Mouse (Mus musculus) CH12.LX (cell line): ENCODE measurements around the gene Tssk4. TPM values are rescaled to one million over a fixed set of nuclear protein-coding genes. Genes with fewer than 3 reads are reported as not detected.

Experiments used
- DNase-seq: peaks from one replicate; pipeline ENCODE4 v3.0.0-alpha.2; 2013; ENCODE audit errors: extremely low read depth
- H3K27ac ChIP-seq: 2 replicates; pipeline ENCODE4 v1.5.1; 2012; ENCODE audit warnings: low read depth, mild to moderate bottlenecking, control low read depth, moderate library complexity; ENCODE audit not compliant: insufficient read depth
- H3K27me3 ChIP-seq: replicated peaks from 2 replicates; pipeline ENCODE3; 2012; ENCODE audit warnings: inconsistent platforms
- H3K36me3 ChIP-seq, 2 experiments: replicated peaks in 1 of 2; 2 replicates each; pipeline versions ENCODE3 to v1.6.1; 2012; ENCODE audit warnings: inconsistent platforms in 1 of 2, low read length in 1 of 2, mild to moderate bottlenecking in 1 of 2, mixed read lengths in 1 of 2, moderate library complexity in 1 of 2; ENCODE audit not compliant: control insufficient read depth in 1 of 2, insufficient read depth in 1 of 2
- H3K4me1 ChIP-seq, 2 experiments: 2 replicates each; pipeline ENCODE4 v1.6.1; 2012; ENCODE audit warnings: inconsistent platforms in 1 of 2, moderate library complexity in 1 of 2; ENCODE audit not compliant: insufficient read depth in 2 of 2, control insufficient read depth in 1 of 2
- H3K4me2 ChIP-seq: 2 replicates; pipeline ENCODE4 v1.6.1; 2012; ENCODE audit warnings: low read depth, mild to moderate bottlenecking, control low read depth; ENCODE audit not compliant: poor library complexity, insufficient read depth, severe bottlenecking
- H3K4me3 ChIP-seq, 3 experiments: fragments of 150-350 bp in 1 of 3; sonication (generic) in 1 of 3; replicated peaks in 1 of 3; 2 replicates each; pipeline versions ENCODE3 to v1.5.1; 2011 to 2012; ENCODE audit warnings: low read depth in 2 of 3, low read length in 2 of 3, mild to moderate bottlenecking in 2 of 3, moderate library complexity in 2 of 3, control low read depth in 1 of 3, improper control_type of control experiment in 1 of 3, inconsistent platforms in 1 of 3, mixed read lengths in 1 of 3; ENCODE audit not compliant: poor library complexity in 1 of 3
- H3K79me2 ChIP-seq: replicated peaks from 2 replicates; pipeline ENCODE4 v1.6.1; 2012; ENCODE audit warnings: mild to moderate bottlenecking, moderate library complexity; ENCODE audit not compliant: control insufficient read depth, poor library complexity, insufficient read depth, severe bottlenecking; ENCODE audit errors: extremely low read depth
- H3K9ac ChIP-seq: 2 replicates; pipeline ENCODE4 v1.6.1; 2012; ENCODE audit warnings: low read depth, mild to moderate bottlenecking, control low read depth, moderate library complexity; ENCODE audit not compliant: insufficient read depth
- H3K9me3 ChIP-seq: replicated peaks from 2 replicates; pipeline ENCODE3; 2012; ENCODE audit warnings: low read length, inconsistent platforms, mixed read lengths
- BHLHE40 ChIP-seq: IDR thresholded peaks from 2 replicates; pipeline ENCODE4 v1.6.1; 2011; ENCODE audit warnings: mild to moderate bottlenecking, low read depth, low read length, improper control_type of control experiment
- CHD1 ChIP-seq: IDR thresholded peaks from 2 replicates; pipeline ENCODE4 v1.6.1; 2012; ENCODE audit warnings: low read depth, low read length, improper control_type of control experiment, inconsistent platforms
- CHD2 ChIP-seq: IDR thresholded peaks from 2 replicates; pipeline ENCODE4 v1.6.1; 2011; ENCODE audit warnings: low read length, improper control_type of control experiment
- CTCF ChIP-seq, 2 experiments: IDR thresholded peaks in 1 of 2; conservative IDR thresholded peaks in 1 of 2; 2 replicates each; pipeline ENCODE4 v1.5.1; 2011 to 2012; ENCODE audit warnings: low read depth in 2 of 2, low read length in 2 of 2, improper control_type of control experiment in 1 of 2, inconsistent platforms in 1 of 2, mild to moderate bottlenecking in 1 of 2, moderate library complexity in 1 of 2
- E2F4 ChIP-seq: IDR thresholded peaks from 2 replicates; pipeline ENCODE4 v1.6.1; 2011; ENCODE audit warnings: low read depth, low read length, improper control_type of control experiment; ENCODE audit not compliant: insufficient replicate concordance
- ELF1 ChIP-seq: IDR thresholded peaks from 2 replicates; pipeline ENCODE4 v1.6.1; 2014; ENCODE audit warnings: low read depth, mild to moderate bottlenecking, inconsistent platforms, low read length, improper control_type of control experiment
- EP300 ChIP-seq: IDR thresholded peaks from 2 replicates; pipeline ENCODE4 v1.6.1; 2011; ENCODE audit warnings: low read length, improper control_type of control experiment
- ETS1 ChIP-seq: conservative IDR thresholded peaks from 2 replicates; pipeline ENCODE4 v1.6.1; 2012; ENCODE audit warnings: low read depth, mild to moderate bottlenecking, inconsistent platforms, low read length, improper control_type of control experiment, moderate library complexity
- GABPA ChIP-seq: IDR thresholded peaks from 2 replicates; pipeline ENCODE4 v1.6.1; 2012; ENCODE audit warnings: low read depth, low read length, improper control_type of control experiment, inconsistent platforms; ENCODE audit not compliant: insufficient replicate concordance
- IRF4 ChIP-seq: IDR thresholded peaks from 2 replicates; pipeline ENCODE4 v1.6.1; 2014; ENCODE audit warnings: low read depth, mild to moderate bottlenecking, inconsistent platforms, low read length, improper control_type of control experiment
- JUND ChIP-seq: conservative IDR thresholded peaks from 2 replicates; pipeline ENCODE4 v1.6.1; 2011; ENCODE audit warnings: low read depth, low read length, improper control_type of control experiment
- KAT2A ChIP-seq: IDR thresholded peaks from 2 replicates; pipeline ENCODE4 v1.6.1; 2012; ENCODE audit warnings: low read length, improper control_type of control experiment, inconsistent platforms; ENCODE audit not compliant: insufficient replicate concordance
- MAX ChIP-seq: IDR thresholded peaks from 2 replicates; pipeline ENCODE4 v1.6.1; 2011; ENCODE audit warnings: low read length, improper control_type of control experiment
- MAZ ChIP-seq: IDR thresholded peaks from 2 replicates; pipeline ENCODE4 v1.6.1; 2012; ENCODE audit warnings: low read depth, mild to moderate bottlenecking, inconsistent platforms, low read length, improper control_type of control experiment, moderate library complexity
- MEF2A ChIP-seq: IDR thresholded peaks from 2 replicates; pipeline ENCODE4 v1.6.1; 2014; ENCODE audit warnings: low read depth, mild to moderate bottlenecking, inconsistent platforms, low read length, improper control_type of control experiment, borderline replicate concordance
- MYC ChIP-seq: IDR thresholded peaks from 2 replicates; pipeline ENCODE4 v1.6.1; 2011; ENCODE audit warnings: low read depth, mild to moderate bottlenecking, improper control_type of control experiment, low read length
- PAX5 ChIP-seq: IDR thresholded peaks from 2 replicates; pipeline ENCODE4 v1.6.1; 2012; ENCODE audit warnings: low read length, inconsistent platforms, mixed read lengths
- POLR2AphosphoS2 ChIP-seq: IDR thresholded peaks from 2 replicates; pipeline ENCODE4 v1.6.1; 2011; ENCODE audit warnings: low read depth, low read length, improper control_type of control experiment
- RAD21 ChIP-seq: IDR thresholded peaks from 2 replicates; pipeline ENCODE4 v1.6.1; 2011; ENCODE audit warnings: low read depth, mild to moderate bottlenecking, low read length, improper control_type of control experiment, moderate library complexity
- RCOR1 ChIP-seq: conservative IDR thresholded peaks from 2 replicates; pipeline ENCODE4 v1.6.1; 2012; ENCODE audit warnings: low read depth, mild to moderate bottlenecking, inconsistent platforms, low read length, improper control_type of control experiment
- SIN3A ChIP-seq: IDR thresholded peaks from 2 replicates; pipeline ENCODE4 v1.6.1; 2012; ENCODE audit warnings: low read length, improper control_type of control experiment, inconsistent platforms
- SMC3 ChIP-seq: IDR thresholded peaks from 2 replicates; pipeline ENCODE4 v1.6.1; 2011; ENCODE audit warnings: low read depth, low read length, improper control_type of control experiment
- TBP ChIP-seq: conservative IDR thresholded peaks from 2 replicates; pipeline ENCODE4 v1.6.1; 2011; ENCODE audit warnings: low read depth, low read length, improper control_type of control experiment
- UBTF ChIP-seq: IDR thresholded peaks from 2 replicates; pipeline ENCODE4 v1.6.1; 2012; ENCODE audit warnings: low read depth, mild to moderate bottlenecking, inconsistent platforms, low read length, improper control_type of control experiment, moderate library complexity
- USF2 ChIP-seq: conservative IDR thresholded peaks from 2 replicates; pipeline ENCODE4 v1.6.1; 2011; ENCODE audit warnings: low read depth, low read length, improper control_type of control experiment
- ZC3H11A ChIP-seq: IDR thresholded peaks from 2 replicates; pipeline ENCODE4 v1.6.1; 2012; ENCODE audit warnings: low read depth, mild to moderate bottlenecking, inconsistent platforms, low read length, improper control_type of control experiment
- ZKSCAN1 ChIP-seq: IDR thresholded peaks from 2 replicates; pipeline ENCODE4 v1.6.1; 2012; ENCODE audit warnings: low read depth, inconsistent platforms, low read length, improper control_type of control experiment, borderline replicate concordance
- ZMIZ1 ChIP-seq: IDR thresholded peaks from 2 replicates; pipeline ENCODE4 v1.6.1; 2012; ENCODE audit warnings: low read depth, mild to moderate bottlenecking, inconsistent platforms, low read length, improper control_type of control experiment
- ZNF384 ChIP-seq: IDR thresholded peaks from 2 replicates; pipeline ENCODE4 v1.6.1; 2012; ENCODE audit warnings: low read depth, low read length, improper control_type of control experiment, inconsistent platforms
- dilution Hi-C: fragments of 300-500 bp; cut with MboI; formaldehyde crosslinking; loops from 2 replicates; pipeline ENCODE4 v1.14.3; 2020; ENCODE audit warnings: low sequenced_read_pairs; ENCODE audit not compliant: extremely low pct_unique_long_range_greater_than_20kb, extremely low pct_ligation_motif_present
- in situ Hi-C: fragments of 300-500 bp; cut with MboI; formaldehyde crosslinking; loops from 3 replicates; pipeline ENCODE4 v1.14.3; 2019; ENCODE audit warnings: low sequenced_read_pairs, low pct_ligation_motif_present, low pct_unique_long_range_greater_than_20kb, mixed read lengths
- polyA plus RNA-seq: library from polyadenylated mRNA; unstranded; fragments of >175 nt; gene quantifications from 2 replicates; pipeline ENCODE4 v1.2.1, GENCODE M21; 2012; ENCODE audit warnings: low read depth; ENCODE audit not compliant: insufficient read length
- total RNA-seq, 2 experiments: library from RNA; depleted of rRNA; stranded (reverse); fragments of 300-350 nt in 1 of 2; fragments of >200 nt in 1 of 2; gene quantifications; 2 replicates each; pipeline ENCODE4 v1.2.3; 2012 to 2014

Gene Tssk4
- total and polyA plus RNA-seq, 3 experiments, result 0.30 to 0.31 TPM; not detected in 1

DNA sequence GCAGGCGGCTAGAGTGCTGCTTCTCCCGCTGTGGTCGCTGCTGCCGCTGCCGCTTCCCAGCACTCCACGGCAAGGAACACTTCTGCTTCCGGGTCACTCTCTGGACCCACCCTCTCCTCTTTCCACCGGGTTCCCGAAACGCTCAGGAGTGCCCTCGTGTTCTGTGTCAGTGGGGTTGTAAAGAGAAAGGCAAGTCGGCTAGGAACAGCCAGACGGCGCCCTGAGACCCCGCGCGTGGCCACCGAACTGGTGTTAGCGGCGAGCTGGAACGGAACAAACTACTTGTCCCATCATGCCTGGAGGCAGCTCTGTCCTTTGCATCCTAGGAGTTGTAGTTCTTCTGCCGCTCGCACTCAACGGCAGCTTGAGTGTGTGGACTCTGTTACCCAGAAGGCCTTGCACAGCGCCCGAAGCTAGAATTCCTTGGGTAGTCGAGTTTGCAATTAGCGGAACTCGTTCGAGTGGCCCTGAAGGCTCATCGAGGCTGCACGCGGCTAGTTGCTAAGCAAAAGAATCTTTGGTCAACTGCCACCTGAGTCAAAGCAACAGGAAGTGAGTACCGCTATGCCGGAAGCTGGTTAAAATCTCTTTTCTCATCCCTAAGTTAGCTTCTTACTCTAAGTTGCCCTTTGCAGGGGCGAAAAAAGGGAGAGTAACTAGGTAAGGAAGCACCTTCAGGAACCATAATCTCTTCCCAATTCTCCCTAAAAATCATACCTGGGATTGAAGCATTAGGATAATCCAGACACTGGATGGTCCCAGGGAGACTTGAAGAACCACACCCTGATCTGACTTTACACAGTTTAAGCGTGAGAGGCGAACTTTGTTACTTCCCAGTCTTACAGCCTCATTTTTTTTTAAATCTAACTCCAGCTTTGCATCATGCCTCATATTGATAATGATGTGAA is 22.1 kb downstream of the Tssk4 start, which contains the start of the genes Gmpr2 and Nedd8 (continued):
- TF ChIP-seq ZKSCAN1 (no peak), ZMIZ1 (no peak), UBTF (no peak; the same call in 1 of the 2 replicates), EP300 (no peak), BHLHE40 (peak; percentile 93), SIN3A (peak; percentile 93), ELF1 (peak; percentile 85), ZNF384 (0 out of 2 replicates have a peak, but pooled peaks have one; percentile 5), MYC (peak; percentile 92), CTCF (conservative IDR thresholded peaks at IDR 0.05 in 1 of 2, IDR thresholded peaks at IDR 0.05 in 1 of 2; ENCODE audit: low read depth in 2 of 2, low read length in 2 of 2) (no peak), KAT2A (peak; percentile 100), JUND (no peak), TBP (peak; percentile 77), USF2 (no peak), ZC3H11A (no peak), IRF4 (peak; percentile 61), RCOR1 (no peak), SMC3 (no peak), MAZ (no peak), GABPA (peak; percentile 89; the same call in 1 of the 2 replicates)

DNA sequence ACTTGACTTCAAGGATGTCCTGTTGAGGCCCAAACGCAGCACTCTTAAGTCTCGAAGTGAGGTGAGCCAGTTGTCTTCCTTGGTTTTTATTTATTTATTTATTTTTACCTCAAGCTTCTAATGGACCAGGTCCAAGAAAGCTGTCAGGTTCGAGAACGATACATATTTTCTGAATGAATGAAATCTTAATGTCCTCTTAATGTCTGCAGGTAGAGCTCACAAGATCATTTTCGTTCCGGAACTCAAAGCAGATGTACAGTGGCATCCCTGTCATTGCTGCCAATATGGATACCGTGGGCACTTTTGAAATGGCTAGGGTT is 22.7 kb downstream of the Tssk4 start:
- H3K4me1 ChIP-seq, result peaks cover 15 to 60% of the 10 kb centered on the region in 2 experiments; a peak in 3 of 4 replicates
- peak overlapping the region; percentile 95 for H3K4me2 ChIP-seq
- peak; percentile 33 for DNase-seq
- H3K9me3 ChIP-seq, result no peaks in the 10 kb centered on the region
- H3K27ac ChIP-seq, result peak overlapping the region; percentile 80
- dilution Hi-C loops, result no loop called here
- H3K4me3 ChIP-seq, result peak overlapping the region; percentile 56 to 76 (median 68)
- H3K27me3 ChIP-seq, result no peaks in the 10 kb centered on the region
- no peak for TF ChIP-seq IRF4
- no peak for TF ChIP-seq MAX
- no peak for TF ChIP-seq MEF2A
- TF ChIP-seq EP300, result no peak
- no peak for TF ChIP-seq CTCF (conservative IDR thresholded peaks at IDR 0.05 in 1 of 2, IDR thresholded peaks at IDR 0.05 in 1 of 2; ENCODE audit: low read depth in 2 of 2, low read length in 2 of 2)
- no peak for TF ChIP-seq BHLHE40
- TF ChIP-seq CHD2, result no peak
- no peak for TF ChIP-seq PAX5
- no peak for TF ChIP-seq ZNF384
- TF ChIP-seq POLR2AphosphoS2, result no peak
- no peak for TF ChIP-seq CHD1
- no peak for TF ChIP-seq MAZ
- TF ChIP-seq SMC3, result no peak
- no peak for TF ChIP-seq RAD21
- TF ChIP-seq E2F4, result no peak
- no peak for TF ChIP-seq ETS1
- TF ChIP-seq, all 38 proteins: peak for 0
- H3K79me2 ChIP-seq, result peaks cover 40% of the 10 kb centered on the region
- peaks cover 23 to 54% of the 10 kb centered on the region in 2 experiments for H3K36me3 ChIP-seq
- in situ Hi-C loops, result no loop called here
- peak overlapping the region; percentile 89 for H3K9ac ChIP-seq
